Mouse (Mus musculus) embryonic facial prominence, embryonic 13.5 days (tissue): Measurements from ENCODE around the gene Ercc1. TPM values are rescaled to one million over a fixed set of nuclear protein-coding genes. Genes with fewer than 3 reads are reported as not detected.

Source experiments
- ATAC-seq: fragments of 200-750 bp; cut with Nextera tagmentation; 2 replicates; pipeline ENCODE4 v1.8.0; 2017; ENCODE audit warnings: low read depth; ENCODE audit not compliant: insufficient number of reproducible peaks, insufficient read depth, low FRiP score, low TSS enrichment
- H3K27ac ChIP-seq: fragments of 300-500 bp; sonication (generic); 2 replicates; pipeline ENCODE4 v1.5.1; 2015; ENCODE audit warnings: moderate library complexity, mild to moderate bottlenecking, inconsistent platforms
- H3K27me3 ChIP-seq: fragments of 300-500 bp; sonication (generic); 2 replicates; pipeline ENCODE4 v1.6.1; 2015; ENCODE audit warnings: mild to moderate bottlenecking, inconsistent platforms
- H3K36me3 ChIP-seq: fragments of 300-500 bp; sonication (generic); 2 replicates; pipeline ENCODE4 v1.6.1; 2015; ENCODE audit warnings: mild to moderate bottlenecking, inconsistent platforms
- H3K4me1 ChIP-seq: fragments of 300-500 bp; sonication (generic); 2 replicates; pipeline ENCODE4 v1.6.1; 2015; ENCODE audit warnings: inconsistent platforms
- H3K4me2 ChIP-seq: fragments of 300-500 bp; sonication (generic); 2 replicates; pipeline ENCODE4 v1.6.1; 2015; ENCODE audit warnings: moderate library complexity, mild to moderate bottlenecking, inconsistent platforms
- H3K4me3 ChIP-seq: fragments of 300-500 bp; sonication (generic); 2 replicates; pipeline ENCODE4 v1.5.1; 2015; ENCODE audit warnings: mild to moderate bottlenecking, inconsistent platforms
- H3K9ac ChIP-seq: fragments of 300-500 bp; sonication (generic); 2 replicates; pipeline ENCODE4 v1.6.1; 2015; ENCODE audit warnings: mild to moderate bottlenecking, inconsistent platforms
- H3K9me3 ChIP-seq: fragments of 300-500 bp; sonication (generic); 2 replicates; pipeline ENCODE4 v1.6.1; 2016; ENCODE audit warnings: inconsistent platforms
- WGBS: fragments of 180-500 bp; shearing (Covaris S2); methylation state at CpG from one replicate; pipeline ENCODE4 v1.1.7; 2015; ENCODE audit warnings: mixed read lengths; 5-methylcytosine and 5-hydroxymethylcytosine counted together
- polyA plus RNA-seq: library from polyadenylated mRNA; unstranded; fragments of >200 nt; fragmentation: Nextera tagmentation; extraction: Ambion mirVana; gene quantifications from 2 replicates; pipeline ENCODE4 v1.2.1, GENCODE M21; 2015

Ercc1 gene
- polyA plus RNA-seq, 1 experiment from 2014 or later: 106 TPM

DNA sequence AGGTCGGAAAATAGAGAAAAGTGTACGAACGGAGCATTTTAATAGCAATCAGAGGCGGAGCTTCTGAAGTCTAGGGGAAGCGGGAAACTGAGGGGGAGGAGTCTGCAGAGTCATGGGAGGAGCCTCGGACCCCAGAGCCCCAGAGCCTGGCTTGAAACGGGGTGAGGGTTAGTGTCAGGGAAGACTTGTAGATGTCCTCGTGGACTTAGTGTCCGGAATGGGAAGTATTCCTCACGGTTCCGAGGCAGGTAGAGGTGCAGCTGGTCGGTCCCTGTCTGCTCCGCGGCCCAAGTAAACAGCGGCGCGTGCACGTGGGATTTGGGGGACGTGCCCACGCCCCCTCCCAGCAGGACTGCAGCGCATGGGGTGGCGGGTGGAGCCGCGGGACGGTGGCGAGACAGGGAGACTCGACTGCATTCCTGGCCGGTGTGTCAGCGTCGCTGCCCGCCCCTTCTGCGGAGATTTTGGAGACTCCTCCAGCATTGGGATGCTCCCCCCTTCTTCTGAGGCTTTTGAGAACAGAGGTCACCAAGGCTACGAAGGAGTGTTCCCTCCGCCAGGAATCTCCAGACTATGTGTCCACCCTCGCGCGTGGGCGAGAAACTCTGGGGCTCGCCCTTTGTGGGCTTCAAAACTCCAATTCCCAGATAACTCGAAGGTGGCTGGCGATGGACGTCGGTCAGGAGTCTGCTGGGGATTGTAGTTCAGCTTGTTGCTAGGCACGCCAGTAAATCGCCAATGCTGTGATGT, 15.5 kb downstream of the Ercc1 start:
- Histone ChIP-seq H3K9ac (peak overlapping the region; percentile 76), H3K36me3 (peaks cover 26% of the 10 kb centered on the region), H3K4me1 (peaks cover 43% of the 10 kb centered on the region), H3K27ac (peak overlapping the region; percentile 71), H3K9me3 (no peaks in the 10 kb centered on the region), H3K4me3 (peak overlapping the region; percentile 66), H3K27me3 (peaks cover 11% of the 10 kb centered on the region), H3K4me2 (peak overlapping the region; percentile 98)
- 1% methylated on average over 45 of the region's 45 CpGs for WGBS
- ATAC-seq: peak; percentile 66; the same call in 1 of the 2 replicates

DNA sequence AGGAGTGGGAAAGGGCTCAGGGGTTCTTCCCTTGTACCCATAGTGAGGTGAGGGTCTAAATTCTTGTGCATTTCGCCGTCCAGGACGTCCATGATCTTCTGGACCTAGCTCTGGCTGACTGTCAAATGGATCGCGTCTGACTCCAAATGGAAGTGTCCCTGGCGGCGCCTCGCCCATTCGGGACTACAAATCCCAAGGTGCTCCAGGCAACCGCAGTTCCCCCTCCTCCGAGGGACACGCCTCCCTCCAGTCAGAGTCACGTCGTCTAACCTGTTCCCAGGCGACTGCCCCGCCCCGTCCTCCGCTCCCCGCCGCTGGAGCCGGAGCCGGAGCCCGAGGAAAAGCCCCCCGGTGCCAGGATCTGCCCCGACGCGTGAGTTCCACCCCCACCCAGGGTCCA, 16.4 kb downstream of the Ercc1 start:
- Histone ChIP-seq H3K27ac (peak overlapping the region; percentile 74), H3K36me3 (peaks cover 21% of the 10 kb centered on the region), H3K9ac (peak overlapping the region; percentile 76), H3K4me2 (peak overlapping the region; percentile 98), H3K4me3 (peak overlapping the region; percentile 66), H3K9me3 (no peaks in the 10 kb centered on the region), H3K27me3 (peaks cover 11% of the 10 kb centered on the region), H3K4me1 (peaks cover 43% of the 10 kb centered on the region)
- under 1% methylated on average over 27 of the region's 27 CpGs for WGBS
- peak; percentile 59 for ATAC-seq

DNA sequence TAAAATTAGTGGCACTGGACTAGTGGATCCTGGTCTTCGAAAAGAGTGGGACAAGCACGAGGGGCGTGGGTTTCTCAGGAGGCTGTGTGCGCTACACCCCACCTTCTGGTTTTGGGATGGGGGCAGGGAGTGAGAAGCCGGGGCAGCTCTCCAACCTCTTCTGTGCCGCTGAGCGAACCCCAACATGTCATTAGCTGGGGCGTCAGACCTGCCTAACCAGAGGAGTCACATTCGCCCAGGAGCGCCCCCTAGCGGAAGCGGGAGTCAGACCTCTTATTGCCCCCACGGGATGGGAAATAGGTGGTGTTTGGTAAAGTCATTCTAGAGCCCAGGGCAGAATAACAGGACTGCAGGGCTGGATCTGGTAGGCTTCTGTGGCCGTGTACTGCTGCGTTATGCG, 17.1 kb downstream of the Ercc1 start:
- Histone ChIP-seq H3K9ac (peak overlapping the region; percentile 76), H3K36me3 (peaks cover 14% of the 10 kb centered on the region), H3K27ac (peak overlapping the region; percentile 74), H3K4me2 (peak overlapping the region; percentile 98), H3K4me1 (peaks cover 43% of the 10 kb centered on the region), H3K9me3 (no peaks in the 10 kb centered on the region), H3K27me3 (peaks cover 11% of the 10 kb centered on the region), H3K4me3 (peak overlapping the region; percentile 66)
- WGBS: 10% methylated on average over 16 of the region's 16 CpGs
- no peak for ATAC-seq

DNA sequence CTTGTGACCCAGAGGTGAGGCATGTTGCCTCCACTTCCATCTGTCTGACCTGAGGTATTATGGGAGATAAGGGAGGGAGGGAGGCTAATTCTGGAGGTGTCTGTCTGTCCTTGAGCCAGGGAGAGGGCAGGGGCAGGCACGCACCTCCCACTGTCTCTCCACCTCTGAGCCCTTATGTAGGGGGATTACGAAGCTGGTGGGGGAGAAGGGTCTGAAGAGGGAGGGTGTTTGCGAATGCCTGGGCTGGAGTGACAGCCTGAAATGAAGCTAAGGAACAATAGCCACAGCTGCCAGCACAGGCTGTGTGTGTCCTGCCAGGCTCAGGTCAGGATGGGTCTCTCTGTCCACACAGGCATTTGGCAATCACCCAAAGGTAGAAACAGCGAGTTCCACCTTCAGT, 17.7 kb downstream of the Ercc1 start:
- H3K36me3 ChIP-seq: peaks cover 8% of the 10 kb centered on the region
- H3K9me3 ChIP-seq: no peaks in the 10 kb centered on the region
- H3K9ac ChIP-seq: peak overlapping the region; percentile 76
- H3K4me3 ChIP-seq: peak overlapping the region; percentile 66
- no peak for ATAC-seq
- H3K27me3 ChIP-seq: peaks cover 11% of the 10 kb centered on the region
- H3K4me1 ChIP-seq: peaks cover 43% of the 10 kb centered on the region
- peak overlapping the region; percentile 98 for H3K4me2 ChIP-seq
- no peak overlapping the region for H3K27ac ChIP-seq
- 53% methylated on average over 4 of the region's 4 CpGs for WGBS

DNA sequence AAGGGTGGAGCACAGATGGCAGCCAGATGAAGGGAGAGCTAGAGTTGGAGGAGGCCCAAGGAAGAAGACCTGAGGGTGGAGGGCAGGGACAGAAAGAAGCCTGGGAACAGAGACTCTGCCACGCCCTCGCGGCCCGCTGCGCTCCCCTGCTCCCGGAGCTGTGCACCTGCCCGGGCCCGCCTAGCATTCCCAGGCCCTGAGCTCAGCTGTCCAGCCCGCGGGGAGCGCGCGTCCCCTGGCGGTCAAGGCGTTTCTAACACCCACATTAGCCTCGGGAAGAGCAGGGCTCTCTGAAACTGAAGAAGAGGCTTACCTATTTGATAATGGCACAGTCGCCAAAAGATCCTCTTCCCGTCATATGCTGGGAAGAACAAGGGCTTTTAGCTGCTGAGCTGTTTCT, 19.3 kb downstream of the Ercc1 start:
- 5% methylated on average over 18 of the region's 18 CpGs for WGBS
- H3K4me1 ChIP-seq: peaks cover 30% of the 10 kb centered on the region
- 0 out of 2 replicates have a peak overlapping the region, but pooled peaks have one; percentile 23 for H3K9ac ChIP-seq
- H3K4me3 ChIP-seq: 0 out of 2 replicates have a peak overlapping the region, but pooled peaks have one; percentile 6
- H3K9me3 ChIP-seq: no peaks in the 10 kb centered on the region
- peaks cover 17% of the 10 kb centered on the region for H3K27me3 ChIP-seq
- H3K27ac ChIP-seq: peak overlapping the region; percentile 63; the same call in 1 of the 2 replicates
- no peaks in the 10 kb centered on the region for H3K36me3 ChIP-seq
- no peak for ATAC-seq
- peak overlapping the region; percentile 25 for H3K4me2 ChIP-seq

DNA sequence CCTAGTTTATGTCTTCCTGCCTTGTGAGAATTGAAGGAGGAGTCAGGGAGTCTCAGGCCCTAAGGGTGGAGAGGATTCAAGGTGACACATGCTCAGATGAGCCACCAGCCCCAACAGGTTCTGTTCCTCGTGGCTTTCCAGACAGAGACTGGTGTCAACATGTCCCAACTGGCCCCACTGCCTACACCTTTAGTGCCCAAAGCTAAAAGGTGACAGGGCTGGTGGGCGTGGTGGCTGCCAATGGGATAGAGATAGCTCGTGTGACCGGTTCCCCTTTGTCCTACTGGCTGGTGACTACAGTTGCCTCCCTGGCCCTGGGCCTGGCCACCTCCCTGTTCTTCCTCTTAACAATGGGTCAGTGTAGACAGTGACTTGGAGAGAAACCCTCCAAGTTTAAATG, 20.8 kb downstream of the Ercc1 start:
- Histone ChIP-seq H3K27ac (no peak overlapping the region), H3K4me2 (no peak overlapping the region), H3K27me3 (peaks cover 29% of the 10 kb centered on the region), H3K4me3 (no peak overlapping the region), H3K4me1 (peaks cover 32% of the 10 kb centered on the region), H3K9me3 (no peaks in the 10 kb centered on the region), H3K9ac (no peak overlapping the region), H3K36me3 (no peaks in the 10 kb centered on the region)
- ATAC-seq: no peak
- 59% methylated on average over 4 of the region's 4 CpGs for WGBS

DNA sequence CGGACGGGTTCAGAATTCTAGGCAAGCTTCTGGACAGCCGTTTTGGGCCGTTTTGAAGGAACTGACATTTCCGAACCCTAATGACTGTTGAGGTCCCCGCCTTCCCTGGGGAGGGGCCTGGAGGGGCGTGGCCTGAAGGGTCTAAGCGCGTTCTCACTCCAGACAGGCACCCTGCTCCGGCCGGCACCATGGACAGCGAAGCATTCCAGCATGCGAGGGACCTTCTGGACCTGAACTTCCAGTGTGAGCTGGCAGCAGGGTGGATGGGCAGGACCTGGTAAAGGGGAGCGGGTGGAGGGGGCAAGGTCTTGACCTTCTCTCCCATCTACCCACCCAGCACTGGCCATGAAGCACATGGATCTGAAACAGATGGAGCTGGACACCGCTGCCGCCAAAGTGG, 23.8 kb downstream of the Ercc1 start:
- H3K4me1 ChIP-seq: peaks cover 11% of the 10 kb centered on the region
- peaks cover 8% of the 10 kb centered on the region for H3K36me3 ChIP-seq
- H3K27me3 ChIP-seq: peaks cover 18% of the 10 kb centered on the region
- no peaks in the 10 kb centered on the region for H3K9me3 ChIP-seq
- H3K27ac ChIP-seq: no peak overlapping the region
- no peak overlapping the region for H3K4me2 ChIP-seq
- H3K9ac ChIP-seq: no peak overlapping the region
- 17% methylated on average over 16 of the region's 16 CpGs for WGBS
- no peak for ATAC-seq
- H3K4me3 ChIP-seq: no peak overlapping the region

DNA sequence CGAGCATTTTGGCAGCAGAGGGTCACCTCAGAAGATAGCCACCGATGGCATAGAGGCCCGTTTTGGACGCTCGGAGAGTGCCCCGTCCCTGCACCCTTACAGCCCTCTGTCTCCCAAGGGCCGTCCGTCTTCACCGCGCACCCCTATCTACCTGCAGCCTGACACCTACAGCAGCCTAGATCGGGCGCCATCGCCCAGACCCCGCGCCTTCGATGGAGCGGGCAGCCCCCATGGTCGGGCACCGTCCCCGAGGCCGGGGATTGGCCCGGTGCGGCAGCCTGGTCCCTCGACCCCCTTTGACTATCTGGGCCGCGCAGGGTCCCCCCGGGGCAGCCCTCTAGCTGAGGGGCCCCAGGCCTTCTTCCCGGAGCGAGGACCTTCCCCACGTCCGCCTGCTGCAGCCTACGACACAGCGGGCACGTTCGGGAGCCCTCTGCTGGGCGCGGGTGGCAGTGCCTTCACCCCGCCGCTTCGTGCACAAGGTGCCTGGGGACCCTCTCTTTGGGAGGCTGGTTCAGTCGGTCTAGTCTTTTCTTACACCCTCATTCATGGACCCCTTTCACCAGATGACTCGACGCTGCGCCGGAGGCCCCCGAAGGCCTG, 25.3 kb downstream of the Ercc1 start:
- Histone ChIP-seq H3K4me2 (peak overlapping the region; percentile 80), H3K27ac (no peak overlapping the region), H3K9me3 (no peaks in the 10 kb centered on the region), H3K4me3 (peak overlapping the region; percentile 45), H3K4me1 (peaks cover 6% of the 10 kb centered on the region), H3K36me3 (peaks cover 15% of the 10 kb centered on the region), H3K9ac (peak overlapping the region; percentile 73), H3K27me3 (peaks cover 18% of the 10 kb centered on the region)
- 0 out of 2 replicates have a peak, but pooled peaks have one; percentile 53 for ATAC-seq
- WGBS: 9% methylated on average over 46 of the region's 46 CpGs

DNA sequence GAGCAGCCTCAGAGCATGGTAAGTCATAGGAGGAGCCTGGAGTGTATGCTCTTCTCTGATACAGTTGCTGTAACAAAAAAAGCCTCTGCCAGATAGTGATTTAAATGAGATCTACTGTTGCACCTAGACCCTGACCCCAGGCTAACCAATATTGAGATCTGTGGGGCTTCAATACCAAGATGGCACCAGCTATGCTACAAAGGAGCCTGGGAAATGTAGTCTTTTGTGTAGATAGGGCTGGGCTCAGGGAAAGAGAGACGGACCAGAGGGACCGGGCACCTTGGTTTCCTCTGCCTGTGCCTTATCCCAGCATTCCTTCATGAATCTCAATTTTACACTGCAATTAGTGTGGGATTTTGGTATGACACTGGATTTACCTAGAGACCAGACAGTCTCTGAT, 28.8 kb downstream of the Ercc1 start:
- Histone ChIP-seq H3K9ac (no peak overlapping the region), H3K4me3 (no peak overlapping the region), H3K27me3 (peaks cover 17% of the 10 kb centered on the region), H3K27ac (no peak overlapping the region), H3K4me2 (no peak overlapping the region), H3K4me1 (peaks cover 6% of the 10 kb centered on the region), H3K36me3 (peaks cover 41% of the 10 kb centered on the region), H3K9me3 (no peaks in the 10 kb centered on the region)
- WGBS: 77% methylated on average over 2 of the region's 2 CpGs
- no peak for ATAC-seq

DNA sequence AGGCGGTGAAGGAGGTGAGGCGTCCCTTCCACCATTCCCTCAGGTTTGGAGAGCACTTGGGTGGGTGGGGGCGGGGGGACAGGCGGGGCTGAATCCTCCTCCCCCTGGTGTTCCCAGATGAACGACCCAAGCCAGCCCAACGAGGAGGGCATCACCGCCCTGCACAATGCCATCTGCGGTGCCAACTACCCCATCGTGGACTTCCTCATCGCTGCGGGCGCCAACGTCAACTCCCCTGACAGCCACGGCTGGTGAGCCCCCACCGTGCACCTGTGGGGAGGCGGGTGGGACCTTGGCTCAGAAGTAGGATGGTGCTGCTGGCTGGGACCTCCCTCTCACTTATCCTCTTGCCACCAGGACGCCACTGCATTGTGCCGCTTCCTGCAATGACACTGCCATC, 30.8 kb downstream of the Ercc1 start:
- peak; percentile 18; the same call in 1 of the 2 replicates for ATAC-seq
- H3K4me3 ChIP-seq: no peak overlapping the region
- no peak overlapping the region for H3K9ac ChIP-seq
- H3K36me3 ChIP-seq: peaks cover 42% of the 10 kb centered on the region
- 82% methylated on average over 18 of the region's 18 CpGs for WGBS
- H3K9me3 ChIP-seq: no peaks in the 10 kb centered on the region
- no peaks in the 10 kb centered on the region for H3K4me1 ChIP-seq
- H3K27ac ChIP-seq: no peak overlapping the region
- H3K4me2 ChIP-seq: no peak overlapping the region
- no peaks in the 10 kb centered on the region for H3K27me3 ChIP-seq

DNA sequence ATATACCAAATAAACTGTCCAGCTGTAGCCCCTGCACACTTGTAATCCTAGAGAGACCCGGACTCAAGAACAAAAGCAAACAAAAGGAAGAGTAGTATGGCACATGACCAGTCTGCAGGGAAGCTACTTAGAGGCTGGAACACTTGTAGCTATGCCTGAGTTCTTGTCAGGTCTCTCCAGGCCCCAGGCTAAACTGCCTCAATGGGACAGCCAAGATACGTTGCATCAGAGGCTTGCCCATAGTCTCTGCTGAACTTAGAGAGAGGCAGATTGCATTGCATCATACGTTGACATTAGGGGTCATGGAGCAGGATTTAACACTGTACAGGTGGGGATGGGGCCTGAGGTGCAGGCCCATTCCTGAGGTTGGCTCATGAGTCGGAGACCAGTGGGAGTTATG, 31.4 kb downstream of the Ercc1 start:
- no peaks in the 10 kb centered on the region for H3K27me3 ChIP-seq
- WGBS: 89% methylated on average over 4 of the region's 4 CpGs
- no peak for ATAC-seq
- no peak overlapping the region for H3K9ac ChIP-seq
- H3K4me2 ChIP-seq: no peak overlapping the region
- H3K27ac ChIP-seq: no peak overlapping the region
- no peaks in the 10 kb centered on the region for H3K9me3 ChIP-seq
- no peaks in the 10 kb centered on the region for H3K4me1 ChIP-seq
- H3K36me3 ChIP-seq: peaks cover 42% of the 10 kb centered on the region
- no peak overlapping the region for H3K4me3 ChIP-seq

DNA sequence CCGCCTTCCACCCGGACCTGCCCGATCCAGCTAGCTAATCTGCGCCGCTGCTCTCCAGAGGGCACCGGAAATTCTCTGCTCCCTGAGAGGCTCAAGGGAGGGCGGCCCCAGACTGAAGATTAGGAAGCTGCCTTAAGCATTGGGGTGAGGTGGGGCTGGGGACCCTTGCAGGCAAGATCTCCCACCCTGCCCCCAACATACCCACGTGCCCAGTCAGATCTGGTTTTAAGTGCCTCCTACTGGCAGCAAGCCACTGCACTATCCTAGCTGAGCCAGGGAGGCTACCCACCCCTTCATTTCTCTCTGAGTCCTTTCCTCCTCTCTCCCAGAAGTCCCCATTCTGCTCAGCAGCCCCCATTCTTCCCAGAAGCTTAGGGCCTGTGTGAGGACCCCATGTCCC, 33.5 kb downstream of the Ercc1 start:
- Histone ChIP-seq H3K9ac (no peak overlapping the region), H3K27me3 (no peaks in the 10 kb centered on the region), H3K36me3 (peaks cover 37% of the 10 kb centered on the region), H3K27ac (no peak overlapping the region), H3K4me1 (peaks cover 8% of the 10 kb centered on the region), H3K4me3 (no peak overlapping the region), H3K4me2 (no peak overlapping the region), H3K9me3 (no peaks in the 10 kb centered on the region)
- no peak for ATAC-seq
- 58% methylated on average over 8 of the region's 8 CpGs for WGBS
